Mouse (Mus musculus) MEL (cell line): ENCODE data around the gene Stxbp1. TPM values are rescaled to one million over a fixed set of nuclear protein-coding genes. Genes with fewer than 3 reads are reported as not detected.
A peak's percentile ranks its signal among the peaks of the same experiment; 100 is the strongest.

ENCODE experiments used
- CTCF ChIP-seq, 3 experiments: IDR thresholded peaks in 2 of 3; conservative IDR thresholded peaks in 1 of 3; 2 replicates each; pipeline ENCODE4 v1.5.1; 2011 to 2012; ENCODE audit warnings: low read length in 3 of 3, low read depth in 2 of 3, mild to moderate bottlenecking in 2 of 3, improper control_type of control experiment in 1 of 3, inconsistent platforms in 1 of 3, mixed read lengths in 1 of 3, moderate library complexity in 1 of 3; ENCODE audit not compliant: control insufficient read depth in 1 of 3, insufficient read depth in 1 of 3, poor library complexity in 1 of 3, severe bottlenecking in 1 of 3
- E2F4 ChIP-seq: IDR thresholded peaks from 2 replicates; pipeline ENCODE4 v1.6.1; 2011; ENCODE audit warnings: low read depth, low read length, improper control_type of control experiment, borderline replicate concordance
- ELF1 ChIP-seq: IDR thresholded peaks from 2 replicates; pipeline ENCODE4 v1.6.1; 2014; ENCODE audit warnings: low read depth, mild to moderate bottlenecking, inconsistent platforms, low read length, improper control_type of control experiment, moderate library complexity
- EP300 ChIP-seq, 2 experiments: IDR thresholded peaks; 2 replicates each; pipeline ENCODE4 v1.6.1; 2011; ENCODE audit warnings: improper control_type of control experiment in 2 of 2, low read length in 2 of 2, low read depth in 1 of 2, mild to moderate bottlenecking in 1 of 2
- GABPA ChIP-seq: IDR thresholded peaks from 2 replicates; pipeline ENCODE4 v1.6.1; 2012; ENCODE audit warnings: low read depth, mild to moderate bottlenecking, inconsistent platforms, low read length, improper control_type of control experiment, moderate library complexity
- GATA1 ChIP-seq: IDR thresholded peaks from 2 replicates; pipeline ENCODE4 v1.6.1; 2011; ENCODE audit warnings: low read depth, low read length, improper control_type of control experiment
- HCFC1 ChIP-seq: IDR thresholded peaks from 2 replicates; pipeline ENCODE4 v1.6.1; 2012; ENCODE audit warnings: low read depth, mild to moderate bottlenecking, inconsistent platforms, low read length, improper control_type of control experiment, moderate library complexity
- MAFK ChIP-seq: IDR thresholded peaks from 2 replicates; pipeline ENCODE4 v1.6.1; 2011; ENCODE audit warnings: low read depth, mild to moderate bottlenecking, low read length, improper control_type of control experiment, borderline replicate concordance
- MAX ChIP-seq: IDR thresholded peaks from 2 replicates; pipeline ENCODE4 v1.6.1; 2011; ENCODE audit warnings: low read length, improper control_type of control experiment
- MAZ ChIP-seq: IDR thresholded peaks from 2 replicates; pipeline ENCODE4 v1.6.1; 2012; ENCODE audit warnings: low read depth, mild to moderate bottlenecking, inconsistent platforms, low read length, improper control_type of control experiment
- MYB ChIP-seq: IDR thresholded peaks from 2 replicates; pipeline ENCODE4 v1.6.1; 2011; ENCODE audit warnings: mild to moderate bottlenecking, low read depth, low read length, improper control_type of control experiment
- MYC ChIP-seq: IDR thresholded peaks from 2 replicates; pipeline ENCODE4 v1.6.1; 2011; ENCODE audit warnings: low read depth, mild to moderate bottlenecking, low read length, improper control_type of control experiment, moderate library complexity
- NELFE ChIP-seq: IDR thresholded peaks from 2 replicates; pipeline ENCODE4 v1.6.1; 2011; ENCODE audit warnings: low read depth, low read length, improper control_type of control experiment
- NRF1 ChIP-seq: IDR thresholded peaks from 2 replicates; pipeline ENCODE4 v1.6.1; 2014; ENCODE audit warnings: low read depth, mild to moderate bottlenecking, inconsistent platforms, low read length, improper control_type of control experiment, moderate library complexity; ENCODE audit not compliant: poor library complexity, insufficient read depth, severe bottlenecking
- POLR2A ChIP-seq, 2 experiments: IDR thresholded peaks; 2 replicates each; pipeline ENCODE4 v1.6.1; 2011 to 2012; ENCODE audit warnings: low read length in 2 of 2, mild to moderate bottlenecking in 2 of 2, control low read depth in 1 of 2, improper control_type of control experiment in 1 of 2, low read depth in 1 of 2, moderate library complexity in 1 of 2; ENCODE audit not compliant: control insufficient read depth in 1 of 2, insufficient read depth in 1 of 2, poor library complexity in 1 of 2
- POLR2AphosphoS2 ChIP-seq: IDR thresholded peaks from 2 replicates; pipeline ENCODE4 v1.6.1; 2011; ENCODE audit warnings: low read length, improper control_type of control experiment
- RCOR1 ChIP-seq: IDR thresholded peaks from 2 replicates; pipeline ENCODE4 v1.6.1; 2012; ENCODE audit warnings: low read depth, mild to moderate bottlenecking, inconsistent platforms, low read length, improper control_type of control experiment
- SIN3A ChIP-seq: IDR thresholded peaks from 2 replicates; pipeline ENCODE4 v1.6.1; 2012; ENCODE audit warnings: low read length, improper control_type of control experiment, inconsistent platforms
- SMC3 ChIP-seq: IDR thresholded peaks from 2 replicates; pipeline ENCODE4 v1.6.1; 2011; ENCODE audit warnings: low read depth, low read length, improper control_type of control experiment
- TAL1 ChIP-seq: IDR thresholded peaks from 2 replicates; pipeline ENCODE4 v1.6.1; 2012; ENCODE audit warnings: mild to moderate bottlenecking, inconsistent platforms, low read length, moderate library complexity, mixed read lengths
- TBP ChIP-seq: IDR thresholded peaks from 2 replicates; pipeline ENCODE4 v1.8.0; 2011; ENCODE audit warnings: low read depth, low read length, improper control_type of control experiment
- UBTF ChIP-seq: IDR thresholded peaks from 2 replicates; pipeline ENCODE4 v1.6.1; 2012; ENCODE audit warnings: low read depth, mild to moderate bottlenecking, inconsistent platforms, low read length, improper control_type of control experiment, moderate library complexity, borderline replicate concordance; ENCODE audit not compliant: insufficient read depth
- USF2 ChIP-seq, 2 experiments: IDR thresholded peaks; 2 replicates each; pipeline ENCODE4 v1.6.1; 2011 to 2012; ENCODE audit warnings: improper control_type of control experiment in 2 of 2, low read length in 2 of 2, borderline replicate concordance in 1 of 2, inconsistent platforms in 1 of 2, low read depth in 1 of 2, mild to moderate bottlenecking in 1 of 2; ENCODE audit not compliant: insufficient read depth in 1 of 2
- ZMIZ1 ChIP-seq: IDR thresholded peaks from 2 replicates; pipeline ENCODE4 v1.6.1; 2012; ENCODE audit warnings: low read depth, mild to moderate bottlenecking, inconsistent platforms, low read length, improper control_type of control experiment, moderate library complexity
- ZNF384 ChIP-seq: IDR thresholded peaks from 2 replicates; pipeline ENCODE4 v1.6.1; 2012; ENCODE audit warnings: low read depth, mild to moderate bottlenecking, inconsistent platforms, low read length, improper control_type of control experiment
- polyA plus RNA-seq, 2 experiments: library from polyadenylated mRNA; stranded (reverse) in 1 of 2; unstranded in 1 of 2; fragments of >175 nt in 1 of 2; fragments of >200 nt in 1 of 2; gene quantifications; 2 replicates each; pipeline versions ENCODE4 v1.2.1 to v1.2.4; 2012; ENCODE audit warnings: low replicate concordance in 2 of 2, low read depth in 1 of 2; ENCODE audit not compliant: insufficient read length in 2 of 2, insufficient read depth in 1 of 2, missing spikeins in 1 of 2
- total RNA-seq: library from RNA; depleted of rRNA; stranded (reverse); fragments of 300-350 nt; gene quantifications from 2 replicates; pipeline ENCODE4 v1.2.3, GENCODE M21; 2012

Stxbp1 gene
- total and polyA plus RNA-seq, 3 experiments: 7.1 to 33.2 TPM; not detected in 1

DNA sequence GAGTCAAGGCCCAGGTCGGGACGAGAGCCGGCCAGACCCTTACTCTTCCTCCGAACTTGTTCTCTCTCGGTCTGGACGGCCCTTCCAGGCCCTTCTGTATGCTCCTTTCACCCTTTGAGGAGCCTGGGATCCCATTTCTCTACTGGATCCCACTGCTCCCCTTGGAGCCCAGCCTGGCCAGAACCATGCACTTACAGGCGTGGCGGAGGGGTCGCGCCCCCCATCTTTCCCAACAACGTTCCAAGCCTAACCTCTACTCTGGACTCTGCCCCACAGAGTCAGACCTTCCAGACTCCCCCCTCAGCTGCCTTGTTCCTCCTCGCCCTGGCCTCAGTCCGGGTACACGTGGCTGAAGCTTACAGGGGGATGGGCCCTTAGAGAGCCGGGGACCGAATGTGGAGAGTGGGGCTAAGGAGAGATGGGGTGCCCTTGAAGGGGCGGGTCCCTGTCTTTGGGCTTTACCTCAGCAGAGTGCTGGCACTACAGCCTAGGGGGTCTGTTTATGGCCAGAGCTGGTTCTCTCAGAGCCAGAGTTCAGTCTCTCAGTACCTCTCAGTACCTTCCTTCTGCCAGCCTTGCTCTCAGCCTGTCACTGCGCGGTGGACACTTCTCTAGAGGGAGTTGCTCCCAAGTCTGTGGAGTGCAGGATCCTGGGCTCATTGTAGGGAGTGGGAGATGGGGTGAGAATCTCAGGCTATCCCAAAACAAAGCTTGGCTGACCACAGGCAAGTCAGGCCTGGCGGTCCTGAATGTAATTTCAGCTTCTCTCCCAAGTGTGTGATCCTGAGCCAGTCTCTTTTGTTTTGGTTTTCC is 29.7 kb upstream of the Stxbp1 start (continued):
- no peak for TF ChIP-seq RCOR1
- TF ChIP-seq HCFC1: no peak
- no peak for TF ChIP-seq USF2 (IDR thresholded peaks at IDR 0.05; ENCODE audit: borderline replicate concordance in 1 of 2, insufficient read depth in 1 of 2, low read depth in 1 of 2, low read length in 2 of 2)
- TF ChIP-seq EP300 (IDR thresholded peaks at IDR 0.05; ENCODE audit: low read depth in 1 of 2, low read length in 2 of 2): no peak
- no peak for TF ChIP-seq POLR2A (IDR thresholded peaks at IDR 0.05; ENCODE audit: control insufficient read depth in 1 of 2, insufficient read depth in 1 of 2, low read depth in 1 of 2, low read length in 2 of 2, poor library complexity in 1 of 2)
- no peak for TF ChIP-seq TBP
- TF ChIP-seq MYB: no peak
- no peak for TF ChIP-seq ZNF384
- TF ChIP-seq GABPA: no peak
- no peak for TF ChIP-seq TAL1
- no peak for TF ChIP-seq UBTF
- TF ChIP-seq E2F4: no peak
- TF ChIP-seq GATA1: no peak
- TF ChIP-seq ELF1: no peak
- no peak for TF ChIP-seq SMC3
- 0 out of 2 replicates have a peak, but pooled peaks have one; percentile 5 for TF ChIP-seq NELFE
- peak; percentile 47 for TF ChIP-seq SIN3A
- TF ChIP-seq POLR2AphosphoS2: no peak
- no peak for TF ChIP-seq MAZ
- TF ChIP-seq MYC: 0 out of 2 replicates have a peak, but pooled peaks have one; percentile 23
- peak; percentile 54; the same call in 1 of the 2 replicates for TF ChIP-seq MAX
- no peak for TF ChIP-seq CTCF (IDR thresholded peaks at IDR 0.05 in 2 of 3, conservative IDR thresholded peaks at IDR 0.05 in 1 of 3; ENCODE audit: control insufficient read depth in 1 of 3, insufficient read depth in 1 of 3, low read depth in 2 of 3, low read length in 3 of 3, poor library complexity in 1 of 3, severe bottlenecking in 1 of 3)
- no peak for TF ChIP-seq MAFK
- TF ChIP-seq ZMIZ1: no peak
- TF ChIP-seq NRF1: no peak
